Mouse (Mus musculus): ENCODE data around the gene Tceal6.
"Not testable (repeated sequence)": the region's sequence is repeated elsewhere in the genome, so short reads cannot be mapped to it uniquely, and the experiment has no call there.

The Tceal6 gene

GRCm38 (mm10) chrX:135210436-135211221, at the start of gene Tceal6:
Tceal6 (minus strand) TSS chrX:135210687.
- DNase-seq (ENCODE audit: low spot score in 2 of 2) = no peak

DNA sequence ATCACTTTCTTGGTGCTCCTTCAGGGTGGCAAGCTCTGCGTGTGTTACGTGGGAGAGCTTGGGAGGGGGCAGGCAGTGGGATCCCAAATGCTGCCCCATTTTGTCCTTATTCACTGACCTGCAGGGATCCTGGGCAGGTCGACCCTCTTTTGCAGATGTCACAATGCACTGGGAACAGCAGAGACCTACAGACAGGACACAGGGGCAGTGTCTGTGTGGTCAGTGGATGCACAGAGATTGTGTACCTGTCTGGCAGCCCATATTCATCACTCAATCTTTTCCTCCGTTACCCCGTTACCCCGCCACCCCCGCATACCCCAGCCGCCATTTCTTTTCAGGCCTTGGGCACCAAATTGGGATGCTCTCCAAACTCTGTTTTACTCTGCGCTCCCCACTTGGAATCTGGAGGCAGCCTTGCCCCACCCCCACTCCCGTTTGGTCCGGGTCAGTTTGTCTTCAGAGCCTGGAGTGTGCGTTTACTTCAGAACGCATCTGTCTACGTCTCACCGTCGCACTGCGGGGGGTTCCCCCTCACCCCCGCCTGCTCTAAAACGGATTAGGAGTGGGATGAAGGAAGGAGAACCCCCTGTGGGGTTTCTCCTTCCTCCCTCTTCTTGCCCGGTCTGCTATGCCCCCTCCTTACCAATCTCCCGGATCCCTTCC, 583 bp downstream of the Tceal6 start:
- not testable (repeated sequence) for DNase-seq (ENCODE audit: low spot score in 2 of 2)

- not testable (repeated sequence) for DNase-seq (ENCODE audit: low spot score in 2 of 2)
These were observed 20.6 kb downstream of the Tceal6 start for GRCm38 (mm10) chrX:135189924-135190323.

GRCm38 (mm10) chrX:135188661-135189060, 21.8 kb downstream of the Tceal6 start:
- not testable (repeated sequence) for DNase-seq (ENCODE audit: low spot score in 2 of 2)

- DNase-seq (ENCODE audit: low spot score in 2 of 2) = not testable (repeated sequence)
These were observed 33.0 kb downstream of the Tceal6 start, which contains the start of gene Gm15023 for GRCm38 (mm10) chrX:135177532-135177931. Gm15023 (minus strand) TSS chrX:135177632.
